Mouse (Mus musculus) intestine, postnatal 0 days (tissue): ENCODE results near the gene Oprd1. TPM values are rescaled to one million over a fixed set of nuclear protein-coding genes. Genes with fewer than 3 reads are reported as not detected.

Experiments
- ATAC-seq: fragments of 200-750 bp; cut with Nextera tagmentation; 2 replicates; pipeline ENCODE4 v1.8.0; 2017; ENCODE audit warnings: mild to moderate bottlenecking, moderate TSS enrichment, moderate library complexity
- H3K27ac ChIP-seq: fragments of 300-500 bp; sonication (generic); 2 replicates; pipeline ENCODE4 v1.5.1; 2014; ENCODE audit warnings: mild to moderate bottlenecking, low read depth, low read length, moderate library complexity
- H3K27me3 ChIP-seq: fragments of 300-500 bp; sonication (generic); replicated peaks from 2 replicates; pipeline ENCODE4 v1.6.1; 2014; ENCODE audit warnings: low read length, mixed read lengths; ENCODE audit not compliant: control insufficient read depth, insufficient read depth
- H3K36me3 ChIP-seq: fragments of 300-500 bp; sonication (generic); 2 replicates; pipeline ENCODE4 v1.6.1; 2014; ENCODE audit warnings: mild to moderate bottlenecking, moderate library complexity; ENCODE audit not compliant: control insufficient read depth, insufficient read depth
- H3K4me1 ChIP-seq: fragments of 300-500 bp; sonication (generic); replicated peaks from 2 replicates; pipeline ENCODE4 v1.6.1; 2014; ENCODE audit warnings: antibody characterized with exemption, low read length, mixed read lengths; ENCODE audit not compliant: control insufficient read depth, insufficient read depth
- H3K4me2 ChIP-seq: fragments of 300-500 bp; sonication (generic); replicated peaks from 2 replicates; pipeline ENCODE4 v1.6.1; 2014; ENCODE audit warnings: low read depth, mild to moderate bottlenecking, moderate library complexity
- H3K4me3 ChIP-seq: fragments of 300-500 bp; sonication (generic); 2 replicates; pipeline ENCODE4 v1.5.1; 2014; ENCODE audit warnings: low read depth, low read length
- H3K9ac ChIP-seq: fragments of 300-500 bp; sonication (generic); 2 replicates; pipeline ENCODE4 v1.6.1; 2014; ENCODE audit warnings: mild to moderate bottlenecking, low read depth, low read length
- H3K9me3 ChIP-seq: fragments of 300-500 bp; sonication (generic); 2 replicates; pipeline ENCODE4 v1.6.1; 2016; ENCODE audit warnings: mixed run types; ENCODE audit not compliant: control insufficient read depth
- CTCF ChIP-seq: sonication (generic); IDR thresholded peaks from 2 replicates; pipeline ENCODE4 v1.5.1; 2016; ENCODE audit warnings: low read depth, mild to moderate bottlenecking, control low read depth, antibody characterized with exemption, moderate library complexity
- WGBS: fragments of 180-500 bp; shearing (Covaris S2); extraction: QIAGEN DNeasy Blood & Tissue Kit; methylation state at CpG from one replicate; pipeline ENCODE4 v1.1.7; 2014; 5-methylcytosine and 5-hydroxymethylcytosine counted together
- polyA plus RNA-seq: library from polyadenylated mRNA; unstranded; fragments of >200 nt; fragmentation: Nextera tagmentation; extraction: Ambion mirVana; gene quantifications from 2 replicates; pipeline ENCODE4 v1.2.1, GENCODE M21; 2015

The Oprd1 gene
- polyA plus RNA-seq, 1 experiment from 2014 or later, result 0.29 TPM

DNA sequence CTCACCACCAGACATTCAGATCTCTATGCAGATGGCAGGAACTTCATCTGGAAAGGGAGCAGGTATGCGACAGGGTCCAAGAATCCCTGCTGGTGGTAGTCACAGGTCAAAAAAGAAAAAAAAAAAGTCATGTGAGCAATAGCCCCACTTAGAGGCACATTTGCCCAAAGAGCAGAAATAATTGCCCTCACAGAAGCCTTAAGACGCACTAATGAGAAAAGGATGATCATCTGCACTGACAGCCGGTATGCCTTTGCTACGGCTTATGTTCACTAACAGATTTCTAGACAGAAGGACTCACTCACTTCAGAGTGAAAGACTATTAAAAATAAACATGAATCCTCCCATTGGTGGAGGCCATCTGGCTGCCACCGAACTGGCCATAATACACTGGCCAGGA lies 44.7 kb downstream of the Oprd1 start:
- H3K27ac ChIP-seq, result no peak overlapping the region
- H3K4me2 ChIP-seq, result no peak overlapping the region
- no peak overlapping the region for H3K4me3 ChIP-seq
- ATAC-seq, result no peak
- no peaks in the 10 kb centered on the region for H3K9me3 ChIP-seq
- 75% methylated on average over 5 of the region's 5 CpGs for WGBS
- H3K9ac ChIP-seq, result no peak overlapping the region
- H3K4me1 ChIP-seq, result no peaks in the 10 kb centered on the region; the same call in 1 of the 2 replicates
- TF ChIP-seq CTCF, result no peak
- H3K27me3 ChIP-seq, result no peaks in the 10 kb centered on the region
- H3K36me3 ChIP-seq, result no peaks in the 10 kb centered on the region

DNA sequence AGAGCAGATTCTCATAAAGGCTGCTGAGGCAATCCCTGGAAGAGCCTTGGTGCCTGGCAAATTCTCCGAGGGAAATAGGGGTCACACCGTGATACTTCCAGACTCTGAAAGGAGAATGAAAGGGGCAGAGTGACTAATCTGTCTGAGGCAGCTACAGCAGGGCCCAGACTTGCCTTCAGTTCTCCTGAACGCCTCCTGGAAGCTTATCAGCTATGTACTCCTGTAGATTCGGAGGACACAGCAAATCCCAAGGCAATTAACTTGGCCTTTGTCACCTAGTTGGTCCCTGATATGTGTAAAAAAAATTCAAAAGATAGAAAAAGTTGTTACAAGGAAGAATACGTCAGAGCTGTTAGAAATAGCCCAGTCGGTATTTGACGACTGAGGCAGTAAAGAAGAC lies 49.2 kb downstream of the Oprd1 start:
- Histone ChIP-seq H3K4me3 (no peak overlapping the region), H3K9ac (no peak overlapping the region), H3K27me3 (no peaks in the 10 kb centered on the region), H3K9me3 (no peaks in the 10 kb centered on the region), H3K4me1 (no peaks in the 10 kb centered on the region; the same call in none of the 2 replicates), H3K36me3 (no peaks in the 10 kb centered on the region), H3K4me2 (no peak overlapping the region), H3K27ac (peak overlapping the region; percentile 88)
- WGBS, result 44% methylated on average over 7 of the region's 7 CpGs
- no peak for TF ChIP-seq CTCF
- ATAC-seq, result peak; percentile 81

DNA sequence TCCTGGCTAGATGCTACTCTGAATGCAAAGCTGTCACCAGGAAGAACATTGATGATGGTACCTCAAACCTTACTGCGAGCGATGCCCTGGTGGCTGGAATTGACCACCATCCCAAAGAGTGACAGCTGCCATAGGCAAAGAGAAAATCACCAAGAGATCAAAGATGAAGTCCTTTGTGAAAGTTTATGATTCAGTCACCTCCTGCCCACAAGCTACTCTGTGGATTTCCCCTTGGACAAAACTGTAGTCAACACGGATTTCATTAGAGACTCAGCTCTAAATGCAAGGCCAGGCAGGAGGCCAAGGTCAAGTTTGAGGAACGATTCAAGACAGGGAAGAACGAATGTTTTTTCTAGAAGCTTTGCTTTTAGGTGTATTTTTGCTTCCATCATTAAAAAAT lies 50.4 kb downstream of the Oprd1 start:
- no peaks in the 10 kb centered on the region for H3K36me3 ChIP-seq
- no peak for TF ChIP-seq CTCF
- H3K27me3 ChIP-seq, result no peaks in the 10 kb centered on the region
- no peak overlapping the region for H3K9ac ChIP-seq
- H3K4me1 ChIP-seq, result no peaks in the 10 kb centered on the region; the same call in none of the 2 replicates
- 77% methylated on average over 5 of the region's 5 CpGs for WGBS
- H3K9me3 ChIP-seq, result no peaks in the 10 kb centered on the region
- H3K27ac ChIP-seq, result peak overlapping the region; percentile 50; the same call in 1 of the 2 replicates
- H3K4me3 ChIP-seq, result no peak overlapping the region
- H3K4me2 ChIP-seq, result no peak overlapping the region
- ATAC-seq, result no peak

- Histone ChIP-seq H3K27me3 (no peaks in the 10 kb centered on the region), H3K4me2 (peak overlapping the region; percentile 22), H3K27ac (peak overlapping the region; percentile 75), H3K9ac (no peak overlapping the region), H3K9me3 (no peaks in the 10 kb centered on the region), H3K4me3 (no peak overlapping the region), H3K36me3 (no peaks in the 10 kb centered on the region), H3K4me1 (no peaks in the 10 kb centered on the region; the same call in none of the 2 replicates)
- no peak for TF ChIP-seq CTCF
- 36% methylated on average over 6 of the region's 6 CpGs for WGBS
- peak; percentile 70 for ATAC-seq
Measured at GRCm38 (mm10) chr4:132093136-132093535, 51.1 kb downstream of the Oprd1 start.

DNA sequence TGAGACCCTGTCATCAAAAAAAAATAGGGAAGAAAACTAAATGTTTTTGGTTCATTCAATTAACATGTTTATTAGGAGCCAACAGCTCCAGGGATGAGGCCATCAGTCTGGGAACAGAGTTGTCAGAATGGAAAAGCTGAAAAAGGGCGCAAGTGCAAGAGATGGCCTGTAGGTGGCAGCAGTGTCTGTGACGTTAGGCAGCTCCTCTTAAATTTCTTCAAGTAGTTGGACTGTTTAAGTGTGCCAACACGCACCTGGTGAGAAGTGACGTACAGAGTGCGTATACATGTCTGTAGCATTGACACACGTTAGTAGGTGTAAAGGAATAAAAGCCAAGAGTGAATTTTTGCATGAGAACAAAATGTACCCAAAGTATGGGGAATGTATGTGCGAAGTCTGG lies 55.4 kb downstream of the Oprd1 start:
- ATAC-seq, result peak; percentile 20; the same call in 1 of the 2 replicates
- no peak overlapping the region for H3K27ac ChIP-seq
- no peaks in the 10 kb centered on the region for H3K36me3 ChIP-seq
- peak; percentile 96 for TF ChIP-seq CTCF
- no peak overlapping the region for H3K4me3 ChIP-seq
- no peak overlapping the region for H3K4me2 ChIP-seq
- H3K4me1 ChIP-seq, result no peaks in the 10 kb centered on the region; the same call in 1 of the 2 replicates
- H3K9me3 ChIP-seq, result no peaks in the 10 kb centered on the region
- WGBS, result 16% methylated on average over 7 of the region's 7 CpGs
- no peak overlapping the region for H3K9ac ChIP-seq
- H3K27me3 ChIP-seq, result no peaks in the 10 kb centered on the region

DNA sequence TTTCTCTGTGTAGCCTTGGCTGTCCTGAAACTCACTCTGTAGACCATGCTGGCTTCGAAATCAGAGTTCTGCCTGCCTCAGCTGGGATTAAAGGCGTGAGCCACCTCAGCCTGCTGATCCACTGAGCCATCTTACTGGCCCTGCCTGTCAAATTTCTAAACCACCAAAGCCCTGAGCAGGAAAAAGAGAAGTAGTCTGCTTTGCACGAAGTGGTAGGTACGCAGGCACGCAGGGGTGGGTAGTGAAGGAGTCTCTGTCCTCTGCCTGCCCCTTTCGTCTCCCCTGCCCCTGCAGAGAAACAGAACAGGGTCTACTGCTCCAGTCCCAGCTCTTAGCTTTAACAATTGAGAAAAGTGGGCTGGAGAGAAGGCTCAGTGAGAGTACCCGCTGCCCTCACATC lies 59.2 kb downstream of the Oprd1 start:
- H3K9me3 ChIP-seq, result no peaks in the 10 kb centered on the region
- TF ChIP-seq CTCF, result no peak
- no peak for ATAC-seq
- no peak overlapping the region for H3K27ac ChIP-seq
- H3K4me3 ChIP-seq, result no peak overlapping the region
- no peak overlapping the region for H3K9ac ChIP-seq
- no peak overlapping the region for H3K4me2 ChIP-seq
- 80% methylated on average over 7 of the region's 7 CpGs for WGBS
- no peaks in the 10 kb centered on the region for H3K4me1 ChIP-seq
- no peaks in the 10 kb centered on the region for H3K36me3 ChIP-seq
- H3K27me3 ChIP-seq, result no peaks in the 10 kb centered on the region

GRCm38 (mm10) chr4:132080492-132080983 lies 63.7 kb downstream of the Oprd1 start:
- WGBS, result 55% methylated on average over 4 of the region's 4 CpGs
- H3K4me2 ChIP-seq, result no peak overlapping the region
- no peaks in the 10 kb centered on the region for H3K4me1 ChIP-seq
- no peaks in the 10 kb centered on the region for H3K36me3 ChIP-seq
- H3K27ac ChIP-seq, result no peak overlapping the region
- no peaks in the 10 kb centered on the region for H3K27me3 ChIP-seq
- TF ChIP-seq CTCF, result no peak
- no peak for ATAC-seq
- no peaks in the 10 kb centered on the region for H3K9me3 ChIP-seq
- no peak overlapping the region for H3K9ac ChIP-seq
- no peak overlapping the region for H3K4me3 ChIP-seq
